12 mouse cellular contexts compared by ENCODE assay signal in the genomic region with DNA sequence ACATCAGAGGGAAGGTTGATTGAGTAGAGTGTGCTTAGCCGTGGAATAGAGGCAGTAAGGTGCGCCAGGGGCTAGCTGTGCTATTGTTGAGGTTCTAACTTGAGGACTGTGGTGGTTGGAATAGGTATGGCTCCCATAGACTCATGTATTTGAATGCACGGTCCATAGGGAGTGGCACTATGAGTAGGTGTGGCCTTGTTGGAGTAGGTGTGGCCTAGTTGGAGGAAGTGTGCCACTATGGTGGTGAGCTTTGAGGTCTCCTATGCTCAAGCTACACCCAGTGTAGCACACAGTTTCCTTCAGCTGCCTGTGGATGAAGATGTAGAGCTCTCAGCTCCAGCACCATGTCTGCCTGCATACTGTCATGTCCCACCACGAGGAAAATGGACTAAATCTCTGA.
DNase-seq lines count a peak whose midpoint lies in the region; ATAC-seq and TF ChIP-seq lines count a peak whose summit lies in the region.
"Had no signal": no experiment of that assay in that cellular context is flagged by ENCODE, and none has a peak within 500 bp of the region (broad histone marks: within the 10 kb centered on the region; RNA-seq: fewer than 3 reads in every experiment).

No protein-coding gene starts in this region.

- TF ChIP-seq EP300 in stomach, postnatal 0 days (optimal IDR thresholded peaks at IDR 0.05) = no peak

- 86% methylated on average over 4 of the region's 4 CpGs for WGBS in forebrain, embryonic 15.5 days
- WGBS in forebrain, embryonic 10.5 days = 95% methylated on average over 4 of the region's 4 CpGs
- 90% methylated on average over 4 of the region's 4 CpGs for WGBS in stomach, embryonic 14.5 days
- 94% methylated on average over 4 of the region's 4 CpGs for WGBS in stomach, postnatal 0 days

- H3K36me3 ChIP-seq in forebrain, embryonic 15.5 days = no peaks in the 10 kb centered on the region
- no peaks in the 10 kb centered on the region for H3K36me3 ChIP-seq in forebrain, embryonic 10.5 days (replicated peaks)
- H3K36me3 ChIP-seq in stomach, embryonic 14.5 days (ENCODE audit: control insufficient read depth, insufficient read depth, low read length) = no peaks in the 10 kb centered on the region
- H3K36me3 ChIP-seq in stomach, postnatal 0 days (ENCODE audit: control insufficient read depth, insufficient read depth, low read length) = no peaks in the 10 kb centered on the region
- H3K36me3 ChIP-seq: embryonic facial prominence, embryonic 13.5 days; embryonic facial prominence, embryonic 15.5 days had no signal

- 0 out of 2 replicates have a peak, but pooled peaks have one; percentile 32 for ATAC-seq in forebrain, embryonic 15.5 days (replicated peaks)
- peak; percentile 53; the same call in 1 of the 2 replicates for ATAC-seq in stomach, embryonic 14.5 days (ENCODE audit: insufficient number of reproducible peaks, insufficient read depth, low FRiP score, low read depth)
- ATAC-seq in stomach, postnatal 0 days (ENCODE audit: low FRiP score, low TSS enrichment) = no peak
- ATAC-seq: forebrain, embryonic 13.5 days had no signal

- H3K9me3 ChIP-seq in forebrain, embryonic 15.5 days = no peaks in the 10 kb centered on the region
- no peaks in the 10 kb centered on the region for H3K9me3 ChIP-seq in forebrain, embryonic 10.5 days
- no peaks in the 10 kb centered on the region for H3K9me3 ChIP-seq in stomach, embryonic 14.5 days (ENCODE audit: control insufficient read depth, low read depth, low read length)
- no peaks in the 10 kb centered on the region for H3K9me3 ChIP-seq in stomach, postnatal 0 days (ENCODE audit: control insufficient read depth, low read length)
- H3K9me3 ChIP-seq: embryonic facial prominence, embryonic 13.5 days; embryonic facial prominence, embryonic 15.5 days; forebrain, embryonic 13.5 days had no signal

- H3K27ac ChIP-seq in forebrain, embryonic 15.5 days (replicated peaks) = no peak overlapping the region
- H3K27ac ChIP-seq in forebrain, embryonic 10.5 days = no peak overlapping the region
- H3K27ac ChIP-seq in stomach, embryonic 14.5 days (ENCODE audit: low read length) = no peak overlapping the region
- H3K27ac ChIP-seq in stomach, postnatal 0 days (replicated peaks) = no peak overlapping the region
- H3K27ac ChIP-seq: embryonic facial prominence, embryonic 13.5 days; embryonic facial prominence, embryonic 15.5 days; forebrain, embryonic 13.5 days had no signal

- no peak for TF ChIP-seq CTCF in stomach, postnatal 0 days (IDR thresholded peaks at IDR 0.05; ENCODE audit: low read depth)

- H3K4me1 ChIP-seq in forebrain, embryonic 15.5 days = no peaks in the 10 kb centered on the region
- no peaks in the 10 kb centered on the region for H3K4me1 ChIP-seq in forebrain, embryonic 10.5 days
- H3K4me1 ChIP-seq in stomach, embryonic 14.5 days (ENCODE audit: control insufficient read depth, insufficient read depth, low read length) = no peaks in the 10 kb centered on the region
- no peaks in the 10 kb centered on the region for H3K4me1 ChIP-seq in stomach, postnatal 0 days (replicated peaks; ENCODE audit: control insufficient read depth, insufficient read depth)
- H3K4me1 ChIP-seq: embryonic facial prominence, embryonic 13.5 days; embryonic facial prominence, embryonic 15.5 days; forebrain, embryonic 13.5 days had no signal

- H3K4me3 ChIP-seq in forebrain, embryonic 15.5 days = no peak overlapping the region
- H3K4me3 ChIP-seq in forebrain, embryonic 10.5 days = no peak overlapping the region
- H3K4me3 ChIP-seq in stomach, embryonic 14.5 days (ENCODE audit: low read depth, low read length) = no peak overlapping the region
- no peak overlapping the region for H3K4me3 ChIP-seq in stomach, postnatal 0 days (ENCODE audit: low read depth, low read length)
- H3K4me3 ChIP-seq: embryonic facial prominence, embryonic 13.5 days; embryonic facial prominence, embryonic 15.5 days; erythroblast, embryonic 14.5 days; forebrain, embryonic 13.5 days had no signal

- no peaks in the 10 kb centered on the region for H3K27me3 ChIP-seq in forebrain, embryonic 15.5 days
- no peaks in the 10 kb centered on the region for H3K27me3 ChIP-seq in forebrain, embryonic 10.5 days (ENCODE audit: poor library complexity, severe bottlenecking)
- H3K27me3 ChIP-seq in stomach, embryonic 14.5 days (ENCODE audit: control insufficient read depth, insufficient read depth, low read length) = no peaks in the 10 kb centered on the region
- H3K27me3 ChIP-seq in stomach, postnatal 0 days (ENCODE audit: control insufficient read depth, insufficient read depth, low read length) = no peaks in the 10 kb centered on the region
- H3K27me3 ChIP-seq: embryonic facial prominence, embryonic 13.5 days; embryonic facial prominence, embryonic 15.5 days; forebrain, embryonic 13.5 days had no signal

- DNase-seq in forebrain, embryonic 10.5 days (ENCODE audit: extremely low spot score, low spot score) = no peak
- DNase-seq in stomach, postnatal 0 days (ENCODE audit: low spot score) = no peak
- peak; percentile 36 for DNase-seq in ZHBTc4 (ENCODE audit: low read depth, low spot score)
- no peak for DNase-seq in right cerebral cortex, postnatal 14 days
- DNase-seq: adrenal gland, adult 2 months; cerebellum, adult 9-11 months had no signal

- no peak overlapping the region for H3K9ac ChIP-seq in forebrain, embryonic 15.5 days (replicated peaks)
- H3K9ac ChIP-seq in stomach, embryonic 14.5 days (replicated peaks; ENCODE audit: low read depth, low read length) = no peak overlapping the region
- no peak overlapping the region for H3K9ac ChIP-seq in stomach, postnatal 0 days (ENCODE audit: low read length)
- H3K9ac ChIP-seq: embryonic facial prominence, embryonic 13.5 days; embryonic facial prominence, embryonic 15.5 days; forebrain, embryonic 13.5 days had no signal

- H3K4me2 ChIP-seq in forebrain, embryonic 15.5 days (replicated peaks) = no peak overlapping the region
- H3K4me2 ChIP-seq in stomach, embryonic 14.5 days (replicated peaks; ENCODE audit: low read depth, low read length) = no peak overlapping the region
- H3K4me2 ChIP-seq in stomach, postnatal 0 days (replicated peaks; ENCODE audit: low read depth) = no peak overlapping the region
- H3K4me2 ChIP-seq: embryonic facial prominence, embryonic 13.5 days; embryonic facial prominence, embryonic 15.5 days; forebrain, embryonic 13.5 days had no signal
